Mouse (Mus musculus) heart, postnatal 0 days (tissue): ENCODE measurements around the gene Grn. TPM values are rescaled to one million over a fixed set of nuclear protein-coding genes. Genes with fewer than 3 reads are reported as not detected.

ENCODE experiments used
- ATAC-seq: fragments of 200-750 bp; cut with Nextera tagmentation; 2 replicates; pipeline ENCODE4 v1.8.0; 2017; ENCODE audit warnings: low read depth, moderate number of reproducible peaks, moderate library complexity; ENCODE audit not compliant: insufficient read depth
- DNase-seq: peaks from one replicate; pipeline ENCODE4 v3.0.0-alpha.2; 2016; ENCODE audit warnings: low spot score
- H3K27ac ChIP-seq: fragments of 300-500 bp; sonication (generic); 2 replicates; pipeline ENCODE4 v1.5.1; 2014; ENCODE audit warnings: low read depth, mild to moderate bottlenecking
- H3K27me3 ChIP-seq: fragments of 300-500 bp; sonication (generic); 2 replicates; pipeline ENCODE4 v1.6.1; 2014; ENCODE audit warnings: low read length, mixed read lengths; ENCODE audit not compliant: control insufficient read depth, insufficient read depth
- H3K36me3 ChIP-seq: fragments of 300-500 bp; sonication (generic); replicated peaks from 2 replicates; pipeline ENCODE4 v1.6.1; 2014; ENCODE audit warnings: low read length, mixed read lengths; ENCODE audit not compliant: control insufficient read depth, insufficient read depth
- H3K4me1 ChIP-seq: fragments of 300-500 bp; sonication (generic); 2 replicates; pipeline ENCODE4 v1.6.1; 2014; ENCODE audit warnings: antibody characterized with exemption; ENCODE audit not compliant: control insufficient read depth, insufficient read depth
- H3K4me2 ChIP-seq: fragments of 300-500 bp; sonication (generic); 2 replicates; pipeline ENCODE4 v1.6.1; 2014; ENCODE audit warnings: low read depth, mild to moderate bottlenecking, low read length, moderate library complexity
- H3K4me3 ChIP-seq: fragments of 300-500 bp; sonication (generic); 2 replicates; pipeline ENCODE4 v1.5.1; 2014; ENCODE audit warnings: low read depth, low read length
- H3K9ac ChIP-seq: fragments of 300-500 bp; sonication (generic); replicated peaks from 2 replicates; pipeline ENCODE4 v1.6.1; 2014; ENCODE audit warnings: low read depth, low read length, mixed read lengths
- H3K9me3 ChIP-seq: fragments of 300-500 bp; sonication (generic); replicated peaks from 2 replicates; pipeline ENCODE4 v1.6.1; 2016; ENCODE audit warnings: low read length; ENCODE audit not compliant: control insufficient read depth
- CTCF ChIP-seq: IDR thresholded peaks from 2 replicates; pipeline ENCODE4 v1.5.1; 2016; ENCODE audit warnings: antibody characterized with exemption, control low read depth, low read depth
- EP300 ChIP-seq: IDR thresholded peaks from 2 replicates; pipeline ENCODE4 v1.6.1; 2016; ENCODE audit warnings: antibody characterized with exemption, low read depth
- WGBS: fragments of 180-500 bp; shearing (Covaris S2); extraction: QIAGEN DNeasy Blood & Tissue Kit; methylation state at CpG from one replicate; pipeline ENCODE4 v1.1.7; 2014; 5-methylcytosine and 5-hydroxymethylcytosine counted together
- microRNA-seq: library from miRNA; unstranded; fragments of <30 nt; microRNA quantifications from one replicate; pipeline ENCODE4, GENCODE M21; 2016
- polyA plus RNA-seq: library from polyadenylated mRNA; unstranded; fragments of >200 nt; fragmentation: Nextera tagmentation; extraction: Ambion mirVana; gene quantifications from 2 replicates; pipeline ENCODE4 v1.2.1, GENCODE M21; 2015
- total RNA-seq: library from RNA; depleted of rRNA; stranded (reverse); fragments of >200 nt; gene quantifications from 2 replicates; pipeline ENCODE4 v1.2.3, GENCODE M21; 2014; ENCODE audit warnings: low replicate concordance; rRNA removed

The Grn gene
- total and polyA plus RNA-seq, 2 experiments from 2014 or later: 134 to 176 TPM

DNA sequence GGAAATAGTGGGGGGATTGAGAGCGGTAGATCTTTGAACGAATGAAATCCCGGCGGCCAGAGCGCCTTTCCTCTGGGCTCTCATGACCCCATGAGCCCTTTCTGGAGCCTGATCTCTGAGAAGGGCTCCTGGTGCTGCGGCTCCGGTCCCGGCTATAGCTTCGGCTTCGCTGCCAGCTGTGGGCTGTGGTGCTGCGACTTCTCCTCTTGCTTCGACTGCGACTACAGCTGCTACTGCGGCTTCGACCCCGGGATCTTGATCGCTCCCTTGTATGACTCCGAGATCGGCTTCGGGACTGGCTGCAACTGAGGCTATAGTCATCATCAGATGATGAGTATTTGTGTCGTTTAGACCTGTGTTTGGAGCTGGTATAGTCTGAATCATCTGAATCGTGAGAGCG is 49.5 kb downstream of the Grn start:
- Histone ChIP-seq H3K4me2 (no peak overlapping the region), H3K9ac (no peak overlapping the region), H3K9me3 (no peaks in the 10 kb centered on the region), H3K27me3 (no peaks in the 10 kb centered on the region), H3K4me1 (no peaks in the 10 kb centered on the region), H3K36me3 (peaks cover 66% of the 10 kb centered on the region), H3K27ac (no peak overlapping the region), H3K4me3 (no peak overlapping the region)
- no peak for TF ChIP-seq CTCF
- DNase-seq (no peak), ATAC-seq (no peak)
- 94% methylated on average over 23 of the region's 23 CpGs for WGBS

DNA sequence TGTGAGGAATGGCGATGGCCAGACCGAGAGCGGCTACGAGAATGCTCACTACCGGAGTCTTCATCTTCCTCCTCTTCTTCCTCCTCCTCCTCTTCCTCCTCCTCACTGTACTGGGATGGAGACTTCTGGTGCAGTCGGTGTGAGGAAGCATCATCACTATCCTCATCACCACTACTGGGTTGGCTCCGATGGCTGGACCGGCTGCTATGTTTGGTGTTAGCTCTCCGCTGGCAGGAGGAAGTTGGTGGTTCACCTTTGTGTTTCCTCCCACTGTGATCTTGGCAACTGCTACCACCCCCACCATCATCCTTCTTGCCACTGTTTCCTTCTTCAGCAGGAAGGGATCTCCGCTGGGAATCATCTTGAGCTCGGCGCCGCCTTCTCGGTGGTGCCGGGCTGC is 50.0 kb downstream of the Grn start:
- no peak overlapping the region for H3K27ac ChIP-seq
- H3K4me3 ChIP-seq: no peak overlapping the region
- H3K27me3 ChIP-seq: no peaks in the 10 kb centered on the region
- no peak for TF ChIP-seq CTCF
- no peak for TF ChIP-seq EP300
- WGBS: 96% methylated on average over 15 of the region's 15 CpGs
- H3K9ac ChIP-seq: no peak overlapping the region
- DNase-seq (no peak), ATAC-seq (no peak)
- no peaks in the 10 kb centered on the region for H3K9me3 ChIP-seq
- no peaks in the 10 kb centered on the region for H3K4me1 ChIP-seq
- H3K4me2 ChIP-seq: no peak overlapping the region
- H3K36me3 ChIP-seq: peaks cover 68% of the 10 kb centered on the region

- no peaks in the 10 kb centered on the region for H3K27me3 ChIP-seq
- no peak overlapping the region for H3K9ac ChIP-seq
- DNase-seq (no peak), ATAC-seq (no peak)
- H3K36me3 ChIP-seq: peaks cover 75% of the 10 kb centered on the region
- TF ChIP-seq EP300 (no peak), CTCF (peak; percentile 25; the same call in 1 of the 2 replicates)
- H3K27ac ChIP-seq: no peak overlapping the region
- no peaks in the 10 kb centered on the region for H3K4me1 ChIP-seq
- H3K4me3 ChIP-seq: no peak overlapping the region
- H3K9me3 ChIP-seq: no peaks in the 10 kb centered on the region
- WGBS: 86% methylated on average over 4 of the region's 4 CpGs
- H3K4me2 ChIP-seq: no peak overlapping the region
These were observed 50.8 kb downstream of the Grn start for GRCm38 (mm10) chr11:102480897-102481296.

GRCm38 (mm10) chr11:102481779-102482178 is 51.7 kb downstream of the Grn start:
- H3K27me3 ChIP-seq: no peaks in the 10 kb centered on the region
- TF ChIP-seq EP300 (no peak), CTCF (no peak)
- 88% methylated on average over 10 of the region's 10 CpGs for WGBS
- DNase-seq (no peak), ATAC-seq (no peak)
- no peaks in the 10 kb centered on the region for H3K9me3 ChIP-seq
- no peak overlapping the region for H3K4me2 ChIP-seq
- no peak overlapping the region for H3K4me3 ChIP-seq
- H3K9ac ChIP-seq: no peak overlapping the region
- H3K36me3 ChIP-seq: peaks cover 78% of the 10 kb centered on the region
- H3K27ac ChIP-seq: no peak overlapping the region
- H3K4me1 ChIP-seq: no peaks in the 10 kb centered on the region

Small RNA genes lying within 50 kb of the gene (microRNA-seq; reads per million reads assigned to microRNA genes)
- gene Mir6930: not detected

Other genes with a start within 250 kb of the Grn start
- 36.0 and 41.4 TPM in 2 replicates for gene Lsm12, start 245.0 kb upstream of the Grn start, total RNA-seq
- gene Lsm12, start 245.0 kb upstream of the Grn start, polyA plus RNA-seq: 90.1 and 92.7 TPM in 2 replicates
- 47.9 and 55.5 TPM in 2 replicates for gene G6pc3, start 240.7 kb upstream of the Grn start, total RNA-seq
- gene G6pc3, start 240.7 kb upstream of the Grn start, polyA plus RNA-seq: 18.7 and 20.0 TPM in 2 replicates
- 194 and 287 TPM in 2 replicates for gene Hdac5, start 200.1 kb upstream of the Grn start, total RNA-seq
- gene Hdac5, start 200.1 kb upstream of the Grn start, polyA plus RNA-seq: 51.4 and 67.2 TPM in 2 replicates
- gene BC030867, start 181.4 kb upstream of the Grn start, total RNA-seq: 3.9 and 5.6 TPM in 2 replicates
- 2.2 and 2.9 TPM in 2 replicates for gene BC030867, start 181.4 kb upstream of the Grn start, polyA plus RNA-seq
- gene Asb16, start 161.6 kb upstream of the Grn start, total RNA-seq: 0.99 and 1.2 TPM in 2 replicates
- 0.07 TPM in 2 replicates for gene Asb16, start 161.6 kb upstream of the Grn start, polyA plus RNA-seq
- 57.4 and 61.7 TPM in 2 replicates for gene Tmub2, start 145.4 kb upstream of the Grn start, total RNA-seq
- 29.8 and 30.1 TPM in 2 replicates for gene Tmub2, start 145.4 kb upstream of the Grn start, polyA plus RNA-seq
- 32.5 and 36.2 TPM in 2 replicates for gene Atxn7l3, start 133.7 kb upstream of the Grn start, total RNA-seq
- 5.2 and 5.4 TPM in 2 replicates for gene Atxn7l3, start 133.7 kb upstream of the Grn start, polyA plus RNA-seq
- gene Ubtf, start 110.6 kb upstream of the Grn start, total RNA-seq: 30.8 and 34.5 TPM in 2 replicates
- gene Ubtf, start 110.6 kb upstream of the Grn start, polyA plus RNA-seq: 36.5 and 42.5 TPM in 2 replicates
- 1.9 and 7.5 TPM in 2 replicates for gene Slc4a1, start 64.1 kb upstream of the Grn start, total RNA-seq
- gene Slc4a1, start 64.1 kb upstream of the Grn start, polyA plus RNA-seq: 1.3 and 3.1 TPM in 2 replicates
- gene Rundc3a, start 36.9 kb upstream of the Grn start, total RNA-seq: 12.5 TPM in 1 of 2 replicates, not detected in the other
- 0.74 and 0.92 TPM in 2 replicates for gene Rundc3a, start 36.9 kb upstream of the Grn start, polyA plus RNA-seq
- 281 and 322 TPM in 2 replicates for gene Slc25a39, start 22.4 kb upstream of the Grn start, total RNA-seq
- gene Slc25a39, start 22.4 kb upstream of the Grn start, polyA plus RNA-seq: 267 and 269 TPM in 2 replicates
- gene Fam171a2, start 17.4 kb downstream of the Grn start, total RNA-seq: 40.8 and 58.6 TPM in 2 replicates
- gene Fam171a2, start 17.4 kb downstream of the Grn start, polyA plus RNA-seq: 1.7 and 1.8 TPM in 2 replicates
- gene Itga2b, start 39.8 kb downstream of the Grn start, total RNA-seq: 4.3 and 4.8 TPM in 2 replicates
- 5.4 and 5.6 TPM in 2 replicates for gene Itga2b, start 39.8 kb downstream of the Grn start, polyA plus RNA-seq
- gene Gpatch8, start 126.1 kb downstream of the Grn start, total RNA-seq: 13.5 and 40.8 TPM in 2 replicates
- 23.2 and 25.8 TPM in 2 replicates for gene Gpatch8, start 126.1 kb downstream of the Grn start, polyA plus RNA-seq
- gene Gm11627, start 149.1 kb downstream of the Grn start, total RNA-seq: 7.9 TPM in 1 of 2 replicates, not detected in the other
- 9.2 and 12.0 TPM in 2 replicates for gene Gm11627, start 149.1 kb downstream of the Grn start, polyA plus RNA-seq
- 38.1 and 47.1 TPM in 2 replicates for gene Fzd2, start 174.1 kb downstream of the Grn start, total RNA-seq
- gene Fzd2, start 174.1 kb downstream of the Grn start, polyA plus RNA-seq: 6.5 and 7.0 TPM in 2 replicates
- gene Meioc, start 233.4 kb downstream of the Grn start, total RNA-seq: 0.04 TPM in 1 of 2 replicates, not detected in the other
- 0.12 and 0.15 TPM in 2 replicates for gene Meioc, start 233.4 kb downstream of the Grn start, polyA plus RNA-seq